Mouse (Mus musculus) CH12.LX (cell line): ENCODE results near the gene Neurl1a.
A peak's percentile ranks its signal among the peaks of the same experiment; 100 is the strongest.

Experiments
- CTCF ChIP-seq, 2 experiments: IDR thresholded peaks in 1 of 2; conservative IDR thresholded peaks in 1 of 2; 2 replicates each; pipeline ENCODE4 v1.5.1; 2011 to 2012; ENCODE audit warnings: low read depth in 2 of 2, low read length in 2 of 2, improper control_type of control experiment in 1 of 2, inconsistent platforms in 1 of 2, mild to moderate bottlenecking in 1 of 2, moderate library complexity in 1 of 2
- EP300 ChIP-seq: IDR thresholded peaks from 2 replicates; pipeline ENCODE4 v1.6.1; 2011; ENCODE audit warnings: low read length, improper control_type of control experiment
- GABPA ChIP-seq: IDR thresholded peaks from 2 replicates; pipeline ENCODE4 v1.6.1; 2012; ENCODE audit warnings: low read depth, low read length, improper control_type of control experiment, inconsistent platforms; ENCODE audit not compliant: insufficient replicate concordance
- POLR2A ChIP-seq: IDR thresholded peaks from 2 replicates; pipeline ENCODE4 v1.6.1; 2011; ENCODE audit warnings: low read depth, mild to moderate bottlenecking, improper control_type of control experiment, low read length

DNA sequence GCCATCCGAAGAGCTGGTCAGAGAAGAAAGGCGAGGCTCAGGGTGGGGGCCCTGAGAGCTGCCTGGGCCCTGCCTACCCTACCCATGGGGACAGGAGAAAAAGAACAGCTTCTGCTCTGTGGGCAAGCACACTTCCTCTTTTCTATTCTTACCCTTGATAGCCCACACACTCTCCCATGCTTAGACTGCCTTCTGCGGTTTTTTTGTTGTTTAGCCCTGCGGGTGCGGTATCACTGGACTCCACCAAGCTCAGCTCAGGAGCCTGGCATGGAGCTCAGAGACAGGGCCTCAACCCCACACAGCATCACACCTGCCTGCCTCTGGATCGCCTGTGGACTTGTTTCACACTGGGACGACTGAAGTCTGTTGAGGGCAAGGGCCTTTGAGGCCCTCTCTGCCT, 45.5 kb upstream of the Neurl1a start:
- TF ChIP-seq GABPA (no peak), CTCF (conservative IDR thresholded peaks at IDR 0.05 in 1 of 2, IDR thresholded peaks at IDR 0.05 in 1 of 2; ENCODE audit: low read depth in 2 of 2, low read length in 2 of 2) (no peak), POLR2A (peak; percentile 39; the same call in 1 of the 2 replicates), EP300 (peak; percentile 96)
